Mouse (Mus musculus) small intestine, adult 2 months (tissue): ENCODE data around the gene Sag.

Experiments
- CTCF ChIP-seq: fragments of 200-500 bp; IDR thresholded peaks from 2 replicates; pipeline ENCODE4 v1.5.1; 2012; ENCODE audit warnings: low read depth, mild to moderate bottlenecking, control low read depth, inconsistent platforms, low read length, moderate library complexity, mixed read lengths; ENCODE audit not compliant: insufficient replicate concordance, insufficient read length; ENCODE audit errors: extremely low read depth
- POLR2A ChIP-seq: fragments of 200-500 bp; IDR thresholded peaks from 2 replicates; pipeline ENCODE4 v1.6.1; 2012; ENCODE audit warnings: low read depth, mild to moderate bottlenecking, control low read depth, inconsistent platforms, low read length, moderate library complexity

- TF ChIP-seq POLR2A (no peak), CTCF (no peak)
Measured at GRCm38 (mm10) chr1:87828185-87828584, 24.7 kb downstream of the Sag start.
